Mouse (Mus musculus): Measurements from ENCODE around the gene Jmjd1c. TPM values are rescaled to one million over a fixed set of nuclear protein-coding genes. Genes with fewer than 3 reads are reported as not detected.
A peak's percentile ranks its signal among the peaks of the same experiment; 100 is the strongest.

Jmjd1c gene
- polyA plus RNA-seq, 1 experiment from 2014 or later, result 52.4 TPM

GRCm38 (mm10) chr10:67226543-67226942, 130.6 kb downstream of the Jmjd1c start:
- no peaks in the 10 kb centered on the region for H3K9me3 ChIP-seq
- no peak overlapping the region for H3K4me2 ChIP-seq
- peaks cover 65% of the 10 kb centered on the region for H3K36me3 ChIP-seq
- 0 out of 2 replicates have a peak overlapping the region, but pooled peaks have one; percentile 38 for H3K27ac ChIP-seq (replicated peaks)
- H3K4me3 ChIP-seq, result no peak overlapping the region
- 0 out of 2 replicates have a peak, but pooled peaks cover 9% of the 10 kb centered on the region for H3K4me1 ChIP-seq (replicated peaks)
- no peak overlapping the region for H3K9ac ChIP-seq
- 88% methylated on average over 14 of the region's 14 CpGs for WGBS
- no peaks in the 10 kb centered on the region for H3K27me3 ChIP-seq
- ATAC-seq (ENCODE audit: low read depth), result no peak

- Histone ChIP-seq H3K36me3 (peaks cover 73% of the 10 kb centered on the region), H3K27ac (replicated peaks) (no peak overlapping the region), H3K4me2 (no peak overlapping the region), H3K4me3 (no peak overlapping the region), H3K9me3 (no peaks in the 10 kb centered on the region), H3K27me3 (no peaks in the 10 kb centered on the region), H3K9ac (no peak overlapping the region), H3K4me1 (replicated peaks) (0 out of 2 replicates have a peak, but pooled peaks cover 9% of the 10 kb centered on the region)
- ATAC-seq (ENCODE audit: low read depth), result no peak
- 58% methylated on average over 6 of the region's 6 CpGs for WGBS
These were observed 134.5 kb downstream of the Jmjd1c start for GRCm38 (mm10) chr10:67230439-67230838.

GRCm38 (mm10) chr10:67247145-67247544, 151.2 kb downstream of the Jmjd1c start:
- no peak overlapping the region for H3K9ac ChIP-seq
- no peak for ATAC-seq (ENCODE audit: low read depth)
- no peak overlapping the region for H3K27ac ChIP-seq (replicated peaks)
- H3K4me3 ChIP-seq, result no peak overlapping the region
- H3K36me3 ChIP-seq, result peaks cover 81% of the 10 kb centered on the region
- H3K27me3 ChIP-seq, result no peaks in the 10 kb centered on the region
- no peaks in the 10 kb centered on the region; the same call in 1 of the 2 replicates for H3K4me1 ChIP-seq (replicated peaks)
- H3K4me2 ChIP-seq, result no peak overlapping the region
- H3K9me3 ChIP-seq, result no peaks in the 10 kb centered on the region
- 95% methylated on average over 4 of the region's 4 CpGs for WGBS

GRCm38 (mm10) chr10:67249486-67249885, 153.6 kb downstream of the Jmjd1c start:
- Histone ChIP-seq H3K9me3 (no peaks in the 10 kb centered on the region), H3K4me2 (no peak overlapping the region), H3K4me3 (no peak overlapping the region), H3K4me1 (replicated peaks) (peaks cover 9% of the 10 kb centered on the region; the same call in 1 of the 2 replicates), H3K36me3 (peaks cover 76% of the 10 kb centered on the region), H3K9ac (no peak overlapping the region), H3K27ac (replicated peaks) (no peak overlapping the region), H3K27me3 (no peaks in the 10 kb centered on the region)
- ATAC-seq (ENCODE audit: low read depth), result no peak
- 95% methylated on average over 2 of the region's 2 CpGs for WGBS

GRCm38 (mm10) chr10:67250846-67251245, 154.9 kb downstream of the Jmjd1c start:
- Histone ChIP-seq H3K27ac (replicated peaks) (no peak overlapping the region), H3K4me1 (replicated peaks) (peaks cover 9% of the 10 kb centered on the region; the same call in 1 of the 2 replicates), H3K9me3 (no peaks in the 10 kb centered on the region), H3K9ac (no peak overlapping the region), H3K27me3 (no peaks in the 10 kb centered on the region), H3K36me3 (peaks cover 75% of the 10 kb centered on the region), H3K4me3 (no peak overlapping the region), H3K4me2 (no peak overlapping the region)
- WGBS, result 94% methylated on average over 6 of the region's 6 CpGs
- ATAC-seq (ENCODE audit: low read depth), result no peak

GRCm38 (mm10) chr10:67252353-67252752, 156.4 kb downstream of the Jmjd1c start:
- Histone ChIP-seq H3K27ac (replicated peaks) (no peak overlapping the region; the same call in 1 of the 2 replicates), H3K4me2 (no peak overlapping the region), H3K4me1 (replicated peaks) (peaks cover 9% of the 10 kb centered on the region; the same call in 1 of the 2 replicates), H3K9ac (no peak overlapping the region), H3K4me3 (no peak overlapping the region), H3K27me3 (no peaks in the 10 kb centered on the region), H3K9me3 (no peaks in the 10 kb centered on the region), H3K36me3 (peaks cover 72% of the 10 kb centered on the region)
- no peak for ATAC-seq (ENCODE audit: low read depth)
- WGBS, result 48% methylated on average over 5 of the region's 5 CpGs

- H3K36me3 ChIP-seq, result peaks cover 72% of the 10 kb centered on the region
- WGBS, result 70% methylated on average over 1 of the region's 1 CpGs
- no peaks in the 10 kb centered on the region for H3K27me3 ChIP-seq
These were observed 157.2 kb downstream of the Jmjd1c start for GRCm38 (mm10) chr10:67253115-67253514.

GRCm38 (mm10) chr10:67264852-67265251, 168.9 kb downstream of the Jmjd1c start:
- Histone ChIP-seq H3K27ac (replicated peaks) (no peak overlapping the region), H3K27me3 (no peaks in the 10 kb centered on the region), H3K36me3 (peaks cover 47% of the 10 kb centered on the region), H3K9me3 (no peaks in the 10 kb centered on the region), H3K9ac (no peak overlapping the region), H3K4me3 (no peak overlapping the region), H3K4me1 (replicated peaks) (no peaks in the 10 kb centered on the region), H3K4me2 (no peak overlapping the region)
- WGBS, result 73% methylated on average over 1 of the region's 1 CpGs
- ATAC-seq (ENCODE audit: low read depth), result 0 out of 2 replicates have a peak, but pooled peaks have one; percentile 36

More at GRCm38 (mm10) chr10:67253115-67253514, 157.2 kb downstream of the Jmjd1c start:
- H3K9me3 ChIP-seq, result no peaks in the 10 kb centered on the region
- H3K4me3 ChIP-seq, result no peak overlapping the region
- H3K9ac ChIP-seq, result no peak overlapping the region
- peaks cover 9% of the 10 kb centered on the region; the same call in 1 of the 2 replicates for H3K4me1 ChIP-seq (replicated peaks)
- no peak for ATAC-seq (ENCODE audit: low read depth)
- no peak overlapping the region for H3K4me2 ChIP-seq
- 0 out of 2 replicates have a peak overlapping the region, but pooled peaks have one; percentile 23 for H3K27ac ChIP-seq (replicated peaks)

- Histone ChIP-seq H3K9ac (no peak overlapping the region), H3K4me3 (no peak overlapping the region), H3K9me3 (no peaks in the 10 kb centered on the region), H3K4me1 (replicated peaks) (no peaks in the 10 kb centered on the region), H3K27ac (replicated peaks) (no peak overlapping the region), H3K36me3 (peaks cover 36% of the 10 kb centered on the region), H3K4me2 (no peak overlapping the region), H3K27me3 (no peaks in the 10 kb centered on the region)
- ATAC-seq (ENCODE audit: low read depth), result no peak
These were observed 180.0 kb downstream of the Jmjd1c start for GRCm38 (mm10) chr10:67275916-67276315.

- Histone ChIP-seq H3K9me3 (no peaks in the 10 kb centered on the region), H3K4me2 (no peak overlapping the region), H3K36me3 (no peaks in the 10 kb centered on the region), H3K27me3 (no peaks in the 10 kb centered on the region), H3K9ac (no peak overlapping the region), H3K4me1 (replicated peaks) (peaks cover 31% of the 10 kb centered on the region), H3K27ac (replicated peaks) (no peak overlapping the region), H3K4me3 (no peak overlapping the region)
- ATAC-seq (ENCODE audit: low read depth), result no peak
- WGBS, result 87% methylated on average over 8 of the region's 8 CpGs
These were observed 185.9 kb downstream of the Jmjd1c start for GRCm38 (mm10) chr10:67281852-67282251.

GRCm38 (mm10) chr10:67282531-67282930, 186.6 kb downstream of the Jmjd1c start:
- H3K4me1 ChIP-seq (replicated peaks), result peaks cover 31% of the 10 kb centered on the region
- H3K9ac ChIP-seq, result no peak overlapping the region
- no peaks in the 10 kb centered on the region for H3K36me3 ChIP-seq
- no peak overlapping the region for H3K27ac ChIP-seq (replicated peaks)
- H3K9me3 ChIP-seq, result no peaks in the 10 kb centered on the region
- ATAC-seq (ENCODE audit: low read depth), result no peak
- 86% methylated on average over 2 of the region's 2 CpGs for WGBS
- H3K27me3 ChIP-seq, result no peaks in the 10 kb centered on the region
- H3K4me3 ChIP-seq, result no peak overlapping the region
- H3K4me2 ChIP-seq, result no peak overlapping the region

- H3K4me1 ChIP-seq (replicated peaks), result peaks cover 31% of the 10 kb centered on the region
- no peaks in the 10 kb centered on the region for H3K36me3 ChIP-seq
- no peak overlapping the region for H3K27ac ChIP-seq (replicated peaks)
- H3K27me3 ChIP-seq, result no peaks in the 10 kb centered on the region
- peak overlapping the region; percentile 97 for H3K9ac ChIP-seq
- H3K9me3 ChIP-seq, result no peaks in the 10 kb centered on the region
- peak overlapping the region; percentile 97 for H3K4me3 ChIP-seq
- peak overlapping the region; percentile 93 for H3K4me2 ChIP-seq
- WGBS, result 86% methylated on average over 9 of the region's 9 CpGs
- ATAC-seq (ENCODE audit: low read depth), result no peak
These were observed 187.6 kb downstream of the Jmjd1c start for GRCm38 (mm10) chr10:67283516-67283915.

GRCm38 (mm10) chr10:67284311-67284710, 188.4 kb downstream of the Jmjd1c start:
- peak overlapping the region; percentile 93 for H3K4me2 ChIP-seq
- no peaks in the 10 kb centered on the region for H3K36me3 ChIP-seq
- H3K27me3 ChIP-seq, result no peaks in the 10 kb centered on the region
- WGBS, result under 1% methylated on average over 10 of the region's 10 CpGs
- no peak for ATAC-seq (ENCODE audit: low read depth)
- H3K4me1 ChIP-seq (replicated peaks), result peaks cover 31% of the 10 kb centered on the region
- H3K9ac ChIP-seq, result peak overlapping the region; percentile 97
- peak overlapping the region; percentile 97 for H3K4me3 ChIP-seq
- no peaks in the 10 kb centered on the region for H3K9me3 ChIP-seq
- peak overlapping the region; percentile 83; the same call in 1 of the 2 replicates for H3K27ac ChIP-seq (replicated peaks)
